Mouse (Mus musculus): ENCODE data around the gene Tctex1d4.

GRCm38 (mm10) chr4:117107813-117108523 is 18.6 kb upstream of the Tctex1d4 start:
- TF ChIP-seq CTCF (IDR thresholded peaks at IDR 0.05; ENCODE audit: borderline replicate concordance, insufficient read depth, low read length) (no peak), POLR2A (IDR thresholded peaks at IDR 0.05; ENCODE audit: low read depth, low read length) (no peak)

Data from embryonic fibroblast, embryonic 13.5 days (primary cell).